Mouse (Mus musculus) lung, embryonic 16.5 days (tissue): ENCODE measurements around the gene Dnal4. TPM values are rescaled to one million over a fixed set of nuclear protein-coding genes. Genes with fewer than 3 reads are reported as not detected.

Source experiments
- ATAC-seq: fragments of 200-750 bp; cut with Nextera tagmentation; 2 replicates; pipeline ENCODE4 v1.8.0; 2017; ENCODE audit warnings: low read depth, mild to moderate bottlenecking, moderate library complexity
- H3K27ac ChIP-seq: fragments of 300-500 bp; sonication (generic); 2 replicates; pipeline ENCODE4 v1.5.1; 2014; ENCODE audit warnings: mild to moderate bottlenecking, control low read depth, low read length
- H3K27me3 ChIP-seq: fragments of 300-500 bp; sonication (generic); 2 replicates; pipeline ENCODE4 v1.6.1; 2014; ENCODE audit warnings: low read depth, low read length, mixed read lengths; ENCODE audit not compliant: control insufficient read depth, insufficient read depth
- H3K36me3 ChIP-seq: fragments of 300-500 bp; sonication (generic); 2 replicates; pipeline ENCODE4 v1.6.1; 2014; ENCODE audit warnings: low read length; ENCODE audit not compliant: control insufficient read depth, insufficient read depth
- H3K4me1 ChIP-seq: fragments of 300-500 bp; sonication (generic); replicated peaks from 2 replicates; pipeline ENCODE4 v1.6.1; 2014; ENCODE audit warnings: low read length, mixed read lengths; ENCODE audit not compliant: control insufficient read depth, insufficient read depth
- H3K4me2 ChIP-seq: fragments of 300-500 bp; sonication (generic); 2 replicates; pipeline ENCODE4 v1.6.1; 2014; ENCODE audit warnings: low read depth, low read length, control low read depth
- H3K4me3 ChIP-seq: fragments of 300-500 bp; sonication (generic); 2 replicates; pipeline ENCODE4 v1.5.1; 2014; ENCODE audit warnings: mild to moderate bottlenecking, low read length, control low read depth
- H3K9ac ChIP-seq: fragments of 300-500 bp; sonication (generic); 2 replicates; pipeline ENCODE4 v1.6.1; 2014; ENCODE audit warnings: low read length, control low read depth
- H3K9me3 ChIP-seq: fragments of 300-500 bp; sonication (generic); 2 replicates; pipeline ENCODE4 v1.6.1; 2016; ENCODE audit warnings: low read length; ENCODE audit not compliant: control insufficient read depth
- WGBS: fragments of 180-500 bp; shearing (Covaris S2); extraction: QIAGEN DNeasy Blood & Tissue Kit; methylation state at CpG from one replicate; pipeline ENCODE4 v1.1.7; 2014; 5-methylcytosine and 5-hydroxymethylcytosine counted together
- polyA plus RNA-seq: library from polyadenylated mRNA; unstranded; fragments of >200 nt; fragmentation: Nextera tagmentation; extraction: Ambion mirVana; gene quantifications from 2 replicates; pipeline ENCODE4 v1.2.1, GENCODE M21; 2015

The Dnal4 gene
- polyA plus RNA-seq, 1 experiment from 2014 or later = 66.9 TPM

DNA sequence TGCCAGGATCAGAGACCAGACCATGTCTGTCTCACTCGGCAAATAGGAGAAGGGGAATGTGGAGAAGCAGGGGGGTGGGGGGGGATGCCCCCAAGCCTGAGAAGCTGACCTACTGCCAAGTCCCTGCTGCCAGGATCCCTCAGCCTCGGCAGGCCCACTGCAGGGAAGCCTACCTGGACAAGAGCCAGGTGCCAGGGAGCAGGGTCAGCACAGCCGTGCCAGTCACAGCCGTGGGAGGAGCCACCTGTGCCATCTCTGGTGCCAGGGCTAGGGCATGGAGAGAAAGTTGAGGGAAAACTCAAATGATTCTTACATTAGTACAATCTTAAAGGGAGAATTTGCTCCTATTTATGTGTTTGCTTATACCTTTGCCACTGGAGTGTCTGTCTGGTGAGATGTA, 24.7 kb upstream of the Dnal4 start:
- Histone ChIP-seq H3K36me3 (no peaks in the 10 kb centered on the region), H3K4me2 (no peak overlapping the region), H3K9me3 (no peaks in the 10 kb centered on the region), H3K27me3 (peaks cover 48% of the 10 kb centered on the region), H3K4me1 (peaks cover 11% of the 10 kb centered on the region; the same call in 1 of the 2 replicates), H3K27ac (no peak overlapping the region), H3K9ac (no peak overlapping the region), H3K4me3 (no peak overlapping the region)
- no peak for ATAC-seq
- 49% methylated on average over 4 of the region's 4 CpGs for WGBS

DNA sequence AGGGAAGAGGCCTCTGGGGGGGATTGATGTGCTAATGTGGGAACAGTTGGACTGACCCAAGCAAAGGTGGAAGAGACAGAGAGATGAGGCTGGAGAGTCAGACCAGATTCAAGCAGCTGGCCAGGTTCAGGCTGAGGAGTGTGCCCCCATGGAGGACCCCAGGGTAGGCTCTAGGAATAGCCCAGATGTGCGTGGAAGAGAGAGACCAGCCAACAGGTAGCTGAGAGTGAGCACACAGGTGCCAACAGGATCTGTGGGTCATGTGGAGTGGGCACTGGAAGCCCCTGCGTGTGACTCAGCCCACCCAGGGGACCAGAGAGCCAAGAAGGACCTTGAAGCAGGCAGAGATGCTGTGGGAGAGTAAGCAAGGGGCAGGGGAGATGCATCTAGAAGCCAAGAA, 24.0 kb upstream of the Dnal4 start:
- no peak for ATAC-seq
- Histone ChIP-seq H3K9me3 (no peaks in the 10 kb centered on the region), H3K27ac (no peak overlapping the region), H3K4me1 (peaks cover 11% of the 10 kb centered on the region; the same call in 1 of the 2 replicates), H3K27me3 (peaks cover 48% of the 10 kb centered on the region), H3K36me3 (no peaks in the 10 kb centered on the region), H3K4me2 (no peak overlapping the region), H3K4me3 (no peak overlapping the region), H3K9ac (no peak overlapping the region)
- WGBS = 61% methylated on average over 2 of the region's 2 CpGs

DNA sequence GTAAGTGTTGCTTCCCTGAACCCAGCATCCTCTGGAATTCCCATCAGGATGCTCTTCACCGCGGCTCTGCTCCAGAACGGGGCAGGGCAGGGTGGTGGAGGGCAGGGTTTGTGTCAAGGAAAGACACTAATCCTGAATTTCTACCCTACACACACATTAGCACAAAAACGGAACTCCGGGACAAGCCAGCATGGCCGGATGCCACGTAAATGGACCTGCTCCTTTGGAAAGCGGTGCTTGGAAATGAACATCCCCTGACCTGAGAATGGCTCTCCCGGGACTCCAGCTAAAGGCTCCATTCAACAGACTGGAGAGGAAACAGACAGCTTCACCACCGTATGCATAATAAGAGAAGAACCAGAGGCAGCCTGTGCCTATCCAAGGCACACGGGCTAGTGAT, 23.1 kb upstream of the Dnal4 start:
- Histone ChIP-seq H3K4me2 (no peak overlapping the region), H3K9me3 (no peaks in the 10 kb centered on the region), H3K9ac (no peak overlapping the region), H3K4me1 (peaks cover 11% of the 10 kb centered on the region; the same call in 1 of the 2 replicates), H3K36me3 (no peaks in the 10 kb centered on the region), H3K27ac (no peak overlapping the region), H3K4me3 (no peak overlapping the region), H3K27me3 (peaks cover 39% of the 10 kb centered on the region)
- 61% methylated on average over 11 of the region's 11 CpGs for WGBS
- no peak for ATAC-seq

DNA sequence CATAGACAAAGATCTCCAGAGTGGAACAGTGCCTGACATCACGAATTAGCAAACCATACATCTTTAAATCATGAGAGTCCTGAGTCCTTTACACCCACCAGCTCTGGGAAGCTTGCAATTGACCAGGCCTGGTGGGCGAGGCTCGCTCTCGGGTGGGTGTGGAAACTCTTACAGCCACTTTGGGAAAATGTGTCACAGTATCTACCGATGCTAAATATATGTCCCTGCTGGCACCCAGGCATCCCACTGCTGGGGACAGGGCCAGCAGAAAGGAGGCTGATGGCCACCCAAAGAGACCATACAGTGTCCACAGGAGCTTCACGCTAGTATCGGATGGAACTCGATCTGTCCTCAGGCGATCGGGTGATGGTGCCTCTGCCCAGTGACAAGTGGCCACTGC, 20.9 kb upstream of the Dnal4 start:
- Histone ChIP-seq H3K36me3 (no peaks in the 10 kb centered on the region), H3K27me3 (peaks cover 20% of the 10 kb centered on the region), H3K4me2 (no peak overlapping the region), H3K27ac (no peak overlapping the region), H3K9ac (no peak overlapping the region), H3K4me1 (peaks cover under 1% of the 10 kb centered on the region; the same call in 1 of the 2 replicates), H3K9me3 (no peaks in the 10 kb centered on the region), H3K4me3 (no peak overlapping the region)
- no peak for ATAC-seq
- WGBS = 87% methylated on average over 10 of the region's 10 CpGs

DNA sequence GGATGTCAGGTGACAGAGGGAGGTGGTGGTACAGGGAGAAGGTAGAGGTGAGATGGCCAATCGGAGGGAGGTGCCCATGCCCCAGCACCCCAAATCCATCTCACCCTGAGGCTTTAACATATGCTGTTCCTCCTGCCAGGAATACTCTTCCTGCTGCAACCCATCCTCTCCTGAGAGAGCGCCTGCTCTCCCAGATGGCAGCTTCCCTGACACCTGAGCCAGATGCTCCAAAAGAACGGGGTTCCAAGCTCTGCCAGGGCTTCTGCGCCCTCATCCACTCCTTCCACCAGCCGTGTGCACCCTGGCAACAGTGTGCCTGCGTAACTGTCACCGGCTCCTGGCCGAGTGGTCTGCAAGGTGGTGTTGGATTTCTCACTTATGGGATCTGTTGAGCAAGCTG, 20.0 kb upstream of the Dnal4 start:
- H3K4me3 ChIP-seq = no peak overlapping the region
- no peak overlapping the region for H3K9ac ChIP-seq
- H3K9me3 ChIP-seq = no peaks in the 10 kb centered on the region
- 77% methylated on average over 8 of the region's 8 CpGs for WGBS
- no peak overlapping the region for H3K4me2 ChIP-seq
- peaks cover 11% of the 10 kb centered on the region for H3K27me3 ChIP-seq
- no peak for ATAC-seq
- no peaks in the 10 kb centered on the region for H3K4me1 ChIP-seq
- no peak overlapping the region for H3K27ac ChIP-seq
- no peaks in the 10 kb centered on the region for H3K36me3 ChIP-seq

DNA sequence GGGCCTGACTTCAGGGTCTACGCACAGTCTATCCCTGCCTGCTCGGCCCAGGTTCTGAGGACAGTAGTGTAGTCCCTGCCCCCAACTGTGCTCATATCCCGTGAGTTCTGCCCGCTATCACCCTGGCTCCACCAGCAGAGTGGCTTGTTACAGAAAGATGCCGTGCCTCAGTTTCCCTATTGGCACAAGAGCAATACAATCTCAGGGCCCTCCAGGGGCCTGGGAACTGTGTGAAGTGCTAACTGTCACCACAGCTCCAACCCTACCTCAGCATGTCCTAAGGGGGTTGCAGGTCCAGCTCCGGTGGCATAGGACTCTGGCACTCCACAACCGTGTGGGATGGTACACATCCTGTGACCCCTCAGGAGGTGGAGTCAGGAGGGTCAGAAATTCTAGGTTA, 19.4 kb upstream of the Dnal4 start:
- Histone ChIP-seq H3K9me3 (no peaks in the 10 kb centered on the region), H3K4me2 (no peak overlapping the region), H3K9ac (no peak overlapping the region), H3K4me1 (no peaks in the 10 kb centered on the region), H3K4me3 (no peak overlapping the region), H3K27me3 (peaks cover 5% of the 10 kb centered on the region), H3K36me3 (no peaks in the 10 kb centered on the region), H3K27ac (no peak overlapping the region)
- 81% methylated on average over 7 of the region's 7 CpGs for WGBS
- no peak for ATAC-seq

DNA sequence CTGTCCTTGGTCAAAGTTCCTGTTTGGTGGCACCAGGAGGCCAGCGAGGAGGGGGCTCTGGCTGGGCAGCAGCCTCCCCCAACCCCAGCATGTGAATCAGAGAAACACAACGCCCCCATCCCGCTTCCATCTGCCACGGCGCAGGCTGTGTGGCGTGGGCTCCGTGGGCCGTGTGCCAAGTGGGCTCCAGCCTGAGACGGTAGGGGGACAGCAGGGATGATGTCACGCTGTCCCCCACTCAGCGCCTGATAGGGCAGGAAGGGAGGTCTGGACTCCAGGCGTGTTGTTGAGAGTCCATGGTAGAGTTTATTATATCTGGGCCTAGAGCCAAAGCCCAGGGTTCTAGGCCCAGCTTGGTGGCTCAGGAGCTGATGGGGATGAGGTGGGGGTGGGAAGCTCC, 18.6 kb upstream of the Dnal4 start:
- no peak overlapping the region for H3K4me3 ChIP-seq
- no peak overlapping the region for H3K4me2 ChIP-seq
- H3K9me3 ChIP-seq = no peaks in the 10 kb centered on the region
- H3K4me1 ChIP-seq = no peaks in the 10 kb centered on the region
- H3K27ac ChIP-seq = no peak overlapping the region
- H3K36me3 ChIP-seq = no peaks in the 10 kb centered on the region
- no peak for ATAC-seq
- no peak overlapping the region for H3K9ac ChIP-seq
- WGBS = 67% methylated on average over 12 of the region's 12 CpGs
- no peaks in the 10 kb centered on the region; the same call in 1 of the 2 replicates for H3K27me3 ChIP-seq

DNA sequence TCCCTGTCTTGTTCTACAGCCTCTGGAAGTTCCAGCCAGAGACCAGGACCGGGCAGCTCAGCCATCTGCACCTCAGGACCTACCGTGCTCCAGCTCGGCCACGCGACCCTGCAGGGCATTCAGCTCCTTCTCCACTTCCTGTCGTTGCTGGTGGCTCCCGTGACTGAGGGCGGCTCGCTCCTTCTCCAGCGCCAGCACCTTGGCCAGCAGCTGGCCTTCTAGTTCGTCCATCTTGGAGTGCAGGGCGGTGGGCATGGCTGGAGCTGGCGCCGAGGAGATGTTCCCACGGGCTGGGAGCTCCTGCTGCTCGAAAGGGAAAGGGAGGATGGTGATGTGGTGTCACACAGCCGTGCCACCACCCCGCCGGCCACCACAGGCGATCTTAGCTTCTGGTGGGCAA, 16.5 kb upstream of the Dnal4 start:
- no peak overlapping the region for H3K4me2 ChIP-seq
- H3K27ac ChIP-seq = no peak overlapping the region
- no peaks in the 10 kb centered on the region for H3K4me1 ChIP-seq
- ATAC-seq = no peak
- H3K36me3 ChIP-seq = no peaks in the 10 kb centered on the region
- H3K9me3 ChIP-seq = no peaks in the 10 kb centered on the region
- no peak overlapping the region for H3K9ac ChIP-seq
- WGBS = 23% methylated on average over 20 of the region's 20 CpGs
- no peak overlapping the region for H3K4me3 ChIP-seq
- H3K27me3 ChIP-seq = no peaks in the 10 kb centered on the region; the same call in 1 of the 2 replicates

DNA sequence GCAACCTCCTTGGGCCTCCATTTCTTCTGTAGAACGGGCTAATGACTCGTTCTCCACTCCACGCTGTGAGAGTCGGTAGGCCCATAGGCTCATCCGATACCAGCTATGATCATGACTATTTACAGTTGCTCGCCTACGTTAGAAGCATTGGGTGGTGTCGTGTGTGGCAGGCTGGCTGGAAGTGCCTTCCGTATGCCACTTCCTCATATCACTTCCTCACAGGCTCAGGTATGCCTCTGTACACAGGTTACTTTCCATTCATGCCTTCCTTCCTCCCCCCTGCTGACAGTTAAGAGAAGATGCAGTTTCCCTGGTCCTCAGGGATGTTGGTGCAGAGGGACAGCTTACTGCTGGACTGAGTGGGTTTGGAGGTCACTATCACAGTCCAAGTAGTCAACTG, 15.4 kb upstream of the Dnal4 start:
- H3K4me2 ChIP-seq = no peak overlapping the region
- H3K9me3 ChIP-seq = no peaks in the 10 kb centered on the region
- H3K4me3 ChIP-seq = no peak overlapping the region
- no peak overlapping the region for H3K27ac ChIP-seq
- no peaks in the 10 kb centered on the region for H3K4me1 ChIP-seq
- H3K36me3 ChIP-seq = no peaks in the 10 kb centered on the region
- 87% methylated on average over 9 of the region's 9 CpGs for WGBS
- H3K9ac ChIP-seq = no peak overlapping the region
- no peaks in the 10 kb centered on the region; the same call in 1 of the 2 replicates for H3K27me3 ChIP-seq
- ATAC-seq = no peak

DNA sequence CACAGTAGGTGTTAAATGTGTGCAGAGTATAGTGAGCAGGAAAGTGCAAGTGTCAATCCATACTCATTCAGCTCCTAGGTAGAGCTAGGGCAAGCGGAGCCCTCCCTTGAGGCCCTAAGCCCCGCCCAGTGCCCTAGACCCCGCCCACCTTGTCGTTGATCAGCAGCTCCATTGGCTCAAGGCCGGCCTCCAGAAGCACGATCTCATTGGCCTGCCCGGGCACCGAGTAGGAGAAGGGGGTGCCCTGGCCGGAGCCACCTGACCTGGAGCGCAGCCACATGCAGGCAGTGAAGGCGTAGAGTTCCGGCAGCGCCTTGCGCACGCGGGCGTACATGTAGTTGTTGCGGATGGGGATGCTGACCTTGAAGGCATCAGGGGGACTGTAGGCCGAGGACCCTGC, 14.8 kb upstream of the Dnal4 start:
- 22% methylated on average over 19 of the region's 19 CpGs for WGBS
- Histone ChIP-seq H3K4me1 (no peaks in the 10 kb centered on the region), H3K36me3 (no peaks in the 10 kb centered on the region), H3K27ac (no peak overlapping the region), H3K27me3 (no peaks in the 10 kb centered on the region; the same call in 1 of the 2 replicates), H3K9me3 (no peaks in the 10 kb centered on the region), H3K4me2 (no peak overlapping the region), H3K9ac (no peak overlapping the region), H3K4me3 (no peak overlapping the region)
- 0 out of 2 replicates have a peak, but pooled peaks have one; percentile 27 for ATAC-seq
